Mouse (Mus musculus): ENCODE data around the gene Ndufc1. TPM values are rescaled to one million over a fixed set of nuclear protein-coding genes. Genes with fewer than 3 reads are reported as not detected.
"Not testable (repeated sequence)": the region's sequence is repeated elsewhere in the genome, so short reads cannot be mapped to it uniquely, and the experiment has no call there.

Ndufc1 gene
- polyA plus RNA-seq (2015; fragmentation: Nextera tagmentation; extraction: Ambion mirVana): 766 and 780 TPM in 2 replicates

- Histone ChIP-seq H3K36me3 (replicated peaks; ENCODE audit: insufficient read depth, low read length) (peaks cover 12% of the 10 kb centered on the region), H3K4me3 (ENCODE audit: low read depth, low read length) (peak within 1 kb of the TSS; percentile 90), H3K4me1 (ENCODE audit: insufficient read depth) (peaks cover 15% of the 10 kb centered on the region), H3K9me3 (ENCODE audit: low read length) (no peaks in the 10 kb centered on the region), H3K27me3 (ENCODE audit: insufficient read depth, low read length) (no peaks in the 10 kb centered on the region), H3K4me2 (ENCODE audit: low read depth, low read length) (peak within 1 kb of the TSS; percentile 80), H3K27ac (ENCODE audit: low read depth) (peak within 1 kb of the TSS; percentile 92), H3K9ac (replicated peaks) (peak within 1 kb of the TSS; percentile 88)
- WGBS (ENCODE audit: insufficient replicate concordance): under 1% methylated on average over 40 of the region's 40 CpGs
- peak; percentile 99 for DNase-seq
- peak; percentile 94 for ATAC-seq
- TF ChIP-seq EP300 (IDR thresholded peaks at IDR 0.05; ENCODE audit: low read depth) (peak; percentile 21; the same call in 1 of the 2 replicates), CTCF (IDR thresholded peaks at IDR 0.05; ENCODE audit: low read depth) (peak; percentile 100)
These were observed at the start of gene Ndufc1 for GRCm38 (mm10) chr3:51408561-51409183. TSS of gene Ndufc1 (minus strand) at chr3:51408988.

- TF ChIP-seq CTCF (IDR thresholded peaks at IDR 0.05; ENCODE audit: low read depth) (no peak), EP300 (IDR thresholded peaks at IDR 0.05; ENCODE audit: low read depth) (no peak)
- 84% methylated on average over 3 of the region's 3 CpGs for WGBS (ENCODE audit: insufficient replicate concordance)
- H3K27me3 ChIP-seq (ENCODE audit: insufficient read depth, low read length): no peaks in the 10 kb centered on the region
- H3K4me2 ChIP-seq (ENCODE audit: low read depth, low read length): no peak overlapping the region
- no peak overlapping the region for H3K4me3 ChIP-seq (ENCODE audit: low read depth, low read length)
- H3K36me3 ChIP-seq (replicated peaks; ENCODE audit: insufficient read depth, low read length): peaks cover 15% of the 10 kb centered on the region
- ATAC-seq (no peak), DNase-seq (no peak)
- no peaks in the 10 kb centered on the region for H3K4me1 ChIP-seq (ENCODE audit: insufficient read depth)
- no peak overlapping the region for H3K27ac ChIP-seq (ENCODE audit: low read depth)
- H3K9me3 ChIP-seq (ENCODE audit: low read length): no peaks in the 10 kb centered on the region
- H3K9ac ChIP-seq (replicated peaks): no peak overlapping the region
These were observed 26.2 kb upstream of the Ndufc1 start for GRCm38 (mm10) chr3:51434871-51435595.

- H3K27me3 ChIP-seq (ENCODE audit: insufficient read depth, low read length); ATAC-seq; DNase-seq; H3K9me3 ChIP-seq (ENCODE audit: low read length); H3K9ac ChIP-seq (replicated peaks); H3K4me2 ChIP-seq (ENCODE audit: low read depth, low read length); H3K4me1 ChIP-seq (ENCODE audit: insufficient read depth); H3K27ac ChIP-seq (ENCODE audit: low read depth); H3K4me3 ChIP-seq (ENCODE audit: low read depth, low read length): not testable (repeated sequence)
- WGBS (ENCODE audit: insufficient replicate concordance): 82% methylated on average over 5 of the region's 5 CpGs
- H3K36me3 ChIP-seq (replicated peaks; ENCODE audit: insufficient read depth, low read length): peaks cover 15% of the 10 kb centered on the region
These were observed 25.6 kb upstream of the Ndufc1 start for GRCm38 (mm10) chr3:51434364-51434763.

- Histone ChIP-seq H3K4me1 (ENCODE audit: insufficient read depth) (peaks cover 4% of the 10 kb centered on the region; the same call in 1 of the 2 replicates), H3K9ac (replicated peaks) (no peak overlapping the region), H3K9me3 (ENCODE audit: low read length) (no peaks in the 10 kb centered on the region), H3K27me3 (ENCODE audit: insufficient read depth, low read length) (no peaks in the 10 kb centered on the region), H3K4me2 (ENCODE audit: low read depth, low read length) (no peak overlapping the region), H3K27ac (ENCODE audit: low read depth) (no peak overlapping the region), H3K4me3 (ENCODE audit: low read depth, low read length) (no peak overlapping the region), H3K36me3 (replicated peaks; ENCODE audit: insufficient read depth, low read length) (no peaks in the 10 kb centered on the region)
- ATAC-seq (no peak), DNase-seq (no peak)
- TF ChIP-seq CTCF (IDR thresholded peaks at IDR 0.05; ENCODE audit: low read depth): no peak
- no peak for TF ChIP-seq EP300 (IDR thresholded peaks at IDR 0.05; ENCODE audit: low read depth)
These were observed 16.6 kb upstream of the Ndufc1 start for GRCm38 (mm10) chr3:51425394-51425793.

- H3K4me2 ChIP-seq (ENCODE audit: low read depth, low read length): no peak overlapping the region
- no peak overlapping the region for H3K4me3 ChIP-seq (ENCODE audit: low read depth, low read length)
- DNase-seq (no peak), ATAC-seq (no peak)
- WGBS (ENCODE audit: insufficient replicate concordance): 51% methylated on average over 3 of the region's 3 CpGs
- H3K9me3 ChIP-seq (ENCODE audit: low read length): no peaks in the 10 kb centered on the region
- H3K4me1 ChIP-seq (ENCODE audit: insufficient read depth): peaks cover 13% of the 10 kb centered on the region
- H3K27me3 ChIP-seq (ENCODE audit: insufficient read depth, low read length): no peaks in the 10 kb centered on the region
- H3K9ac ChIP-seq (replicated peaks): no peak overlapping the region
- H3K36me3 ChIP-seq (replicated peaks; ENCODE audit: insufficient read depth, low read length): no peaks in the 10 kb centered on the region
- no peak for TF ChIP-seq EP300 (IDR thresholded peaks at IDR 0.05; ENCODE audit: low read depth)
- TF ChIP-seq CTCF (IDR thresholded peaks at IDR 0.05; ENCODE audit: low read depth): no peak
- H3K27ac ChIP-seq (ENCODE audit: low read depth): no peak overlapping the region
These were observed 13.1 kb upstream of the Ndufc1 start for GRCm38 (mm10) chr3:51421921-51422320.

GRCm38 (mm10) chr3:51417966-51418365 lies 9.2 kb upstream of the Ndufc1 start:
- H3K27me3 ChIP-seq (ENCODE audit: insufficient read depth, low read length): no peaks in the 10 kb centered on the region
- 53% methylated on average over 2 of the region's 2 CpGs for WGBS (ENCODE audit: insufficient replicate concordance)
- DNase-seq: no peak
- peak overlapping the region; percentile 80 for H3K4me2 ChIP-seq (ENCODE audit: low read depth, low read length)
- H3K4me3 ChIP-seq (ENCODE audit: low read depth, low read length): no peak overlapping the region
- no peak for ATAC-seq
- peaks cover 29% of the 10 kb centered on the region for H3K4me1 ChIP-seq (ENCODE audit: insufficient read depth)
- H3K27ac ChIP-seq (ENCODE audit: low read depth): no peak overlapping the region
- TF ChIP-seq EP300 (IDR thresholded peaks at IDR 0.05; ENCODE audit: low read depth): no peak
- no peak for TF ChIP-seq CTCF (IDR thresholded peaks at IDR 0.05; ENCODE audit: low read depth)
- H3K9ac ChIP-seq (replicated peaks): no peak overlapping the region
- no peaks in the 10 kb centered on the region for H3K36me3 ChIP-seq (replicated peaks; ENCODE audit: insufficient read depth, low read length)
- H3K9me3 ChIP-seq (ENCODE audit: low read length): no peaks in the 10 kb centered on the region
